Mouse (Mus musculus) brain, embryonic 14.5 days (tissue): Measurements from ENCODE around the gene Hoxb3. TPM values are rescaled to one million over a fixed set of nuclear protein-coding genes. Genes with fewer than 3 reads are reported as not detected.

Experiments
- DNase-seq: peaks from one replicate; pipeline ENCODE4 v3.0.0-alpha.2; 2011; ENCODE audit warnings: low read depth
- CTCF ChIP-seq: fragments of 200-500 bp; IDR thresholded peaks from 2 replicates; pipeline ENCODE4 v1.5.1; 2012; ENCODE audit warnings: inconsistent platforms, mild to moderate bottlenecking, moderate library complexity, borderline replicate concordance; ENCODE audit not compliant: insufficient read depth, insufficient read length; ENCODE audit errors: extremely low read depth
- POLR2A ChIP-seq: fragments of 200-500 bp; IDR thresholded peaks from 2 replicates; pipeline ENCODE4 v1.6.1; 2012; ENCODE audit warnings: mild to moderate bottlenecking, inconsistent platforms, borderline replicate concordance; ENCODE audit not compliant: poor library complexity, insufficient read depth, insufficient read length, severe bottlenecking; ENCODE audit errors: extremely low read depth
- polyA plus RNA-seq: library from polyadenylated mRNA; depleted of rRNA; stranded (reverse); fragments of >200 nt; gene quantifications from 2 replicates; pipeline ENCODE4 v1.2.3, GENCODE M21; 2012

Gene Hoxb3
- polyA plus RNA-seq, 1 experiment = 41.7 TPM

DNA sequence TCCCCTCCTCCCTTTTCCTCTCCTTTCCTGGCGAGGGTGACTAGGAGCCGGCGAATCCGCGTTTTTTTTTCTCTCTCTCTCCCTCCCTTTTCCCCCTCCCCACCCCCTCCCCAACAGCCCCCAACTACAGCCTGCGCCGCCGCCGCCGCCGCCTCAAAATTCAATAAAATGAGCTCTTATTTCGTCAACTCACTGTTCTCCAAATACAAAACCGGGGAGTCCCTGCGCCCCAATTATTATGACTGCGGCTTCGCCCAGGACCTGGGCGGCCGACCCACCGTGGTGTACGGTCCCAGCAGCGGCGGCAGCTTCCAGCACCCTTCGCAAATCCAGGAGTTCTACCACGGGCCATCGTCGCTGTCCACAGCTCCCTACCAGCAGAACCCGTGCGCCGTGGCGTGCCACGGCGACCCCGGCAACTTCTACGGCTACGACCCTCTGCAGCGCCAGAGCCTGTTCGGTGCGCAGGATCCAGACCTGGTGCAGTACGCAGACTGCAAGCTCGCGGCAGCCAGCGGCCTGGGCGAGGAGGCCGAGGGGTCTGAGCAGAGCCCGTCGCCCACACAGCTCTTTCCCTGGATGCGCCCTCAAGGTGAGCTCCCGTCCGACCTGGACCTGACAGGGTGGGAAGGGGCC, 40.2 kb upstream of the Hoxb3 start:
- DNase-seq = no peak
- no peak for TF ChIP-seq POLR2A
- TF ChIP-seq CTCF = no peak

DNA sequence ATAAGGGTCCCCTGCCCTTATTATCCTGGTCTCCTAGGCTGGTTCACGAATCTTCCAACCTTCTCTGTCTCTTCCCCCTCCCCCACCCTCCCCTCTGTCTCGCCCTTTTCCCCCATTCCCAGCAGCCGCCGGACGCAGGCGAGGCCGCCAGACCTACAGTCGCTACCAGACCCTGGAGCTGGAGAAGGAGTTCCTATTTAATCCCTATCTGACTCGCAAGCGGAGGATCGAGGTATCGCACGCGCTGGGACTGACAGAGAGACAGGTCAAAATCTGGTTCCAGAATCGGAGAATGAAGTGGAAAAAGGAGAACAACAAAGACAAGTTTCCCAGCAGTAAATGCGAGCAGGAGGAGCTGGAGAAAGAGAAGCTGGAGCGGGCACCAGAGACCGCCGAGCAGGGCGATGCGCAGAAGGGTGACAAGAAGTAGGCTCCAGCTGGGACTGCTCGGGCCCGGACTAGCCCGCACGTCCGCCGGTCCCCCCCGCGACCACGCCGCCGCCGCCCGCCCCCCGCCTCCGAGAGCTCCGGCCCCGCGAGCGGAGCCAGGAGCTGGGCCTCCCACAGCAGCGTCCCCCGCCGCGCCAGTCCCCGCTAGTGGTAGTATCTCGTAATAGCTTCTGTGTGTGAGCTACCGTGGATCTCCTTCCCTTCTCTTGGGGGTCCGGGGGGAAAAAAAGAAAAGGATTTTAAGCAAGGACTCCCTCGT, 38.9 kb upstream of the Hoxb3 start:
- peak; percentile 55 for DNase-seq
- peak; percentile 32; the same call in 1 of the 2 replicates for TF ChIP-seq CTCF
- no peak for TF ChIP-seq POLR2A

DNA sequence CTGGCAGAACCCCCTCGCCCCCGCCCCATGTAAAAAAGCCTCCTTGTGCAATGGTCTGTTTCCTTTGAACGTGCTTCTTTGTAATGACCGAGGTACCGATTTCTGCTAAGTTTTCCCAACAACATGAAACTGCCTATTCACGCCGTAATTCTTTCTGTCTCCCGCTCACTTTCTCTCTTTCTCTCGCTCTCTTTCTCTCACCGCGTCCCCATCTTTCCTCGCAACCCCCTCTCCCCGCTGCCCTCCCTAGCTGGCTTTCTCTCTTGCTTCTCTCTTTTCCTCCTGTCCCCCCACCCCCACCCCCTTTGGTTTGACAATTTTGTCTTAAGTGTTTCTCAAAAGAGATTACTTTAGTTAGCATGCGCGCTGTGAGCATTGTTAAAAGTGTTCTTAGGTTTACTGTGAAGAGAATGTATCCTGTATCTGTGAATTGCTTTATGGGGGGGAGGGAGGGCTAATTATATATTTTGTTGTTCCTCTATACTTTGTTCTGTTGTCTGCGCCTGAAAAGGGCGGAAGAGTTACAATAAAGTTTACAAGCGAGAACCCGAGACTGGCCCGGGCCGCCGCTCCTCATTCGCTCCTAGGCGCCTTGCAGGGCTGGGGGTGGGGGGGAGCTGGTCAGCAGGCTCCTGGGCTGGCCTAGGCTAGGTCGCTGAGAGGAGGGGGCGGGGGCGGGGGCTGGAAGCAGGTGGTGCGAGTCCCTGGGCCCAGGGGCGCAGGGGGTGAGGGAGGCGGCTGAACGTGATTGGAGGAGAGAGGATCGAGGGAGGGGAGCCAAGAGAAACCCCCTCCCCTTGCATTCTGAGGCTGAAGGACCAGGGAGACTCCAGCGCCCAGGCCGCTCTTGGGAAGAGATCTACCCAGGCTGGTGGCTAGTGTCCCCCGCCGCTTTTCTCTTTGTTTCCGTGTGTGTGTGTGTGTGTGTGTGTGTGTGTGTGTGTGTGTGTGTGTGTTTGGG, 38.1 kb upstream of the Hoxb3 start:
- DNase-seq = no peak
- no peak for TF ChIP-seq POLR2A

DNA sequence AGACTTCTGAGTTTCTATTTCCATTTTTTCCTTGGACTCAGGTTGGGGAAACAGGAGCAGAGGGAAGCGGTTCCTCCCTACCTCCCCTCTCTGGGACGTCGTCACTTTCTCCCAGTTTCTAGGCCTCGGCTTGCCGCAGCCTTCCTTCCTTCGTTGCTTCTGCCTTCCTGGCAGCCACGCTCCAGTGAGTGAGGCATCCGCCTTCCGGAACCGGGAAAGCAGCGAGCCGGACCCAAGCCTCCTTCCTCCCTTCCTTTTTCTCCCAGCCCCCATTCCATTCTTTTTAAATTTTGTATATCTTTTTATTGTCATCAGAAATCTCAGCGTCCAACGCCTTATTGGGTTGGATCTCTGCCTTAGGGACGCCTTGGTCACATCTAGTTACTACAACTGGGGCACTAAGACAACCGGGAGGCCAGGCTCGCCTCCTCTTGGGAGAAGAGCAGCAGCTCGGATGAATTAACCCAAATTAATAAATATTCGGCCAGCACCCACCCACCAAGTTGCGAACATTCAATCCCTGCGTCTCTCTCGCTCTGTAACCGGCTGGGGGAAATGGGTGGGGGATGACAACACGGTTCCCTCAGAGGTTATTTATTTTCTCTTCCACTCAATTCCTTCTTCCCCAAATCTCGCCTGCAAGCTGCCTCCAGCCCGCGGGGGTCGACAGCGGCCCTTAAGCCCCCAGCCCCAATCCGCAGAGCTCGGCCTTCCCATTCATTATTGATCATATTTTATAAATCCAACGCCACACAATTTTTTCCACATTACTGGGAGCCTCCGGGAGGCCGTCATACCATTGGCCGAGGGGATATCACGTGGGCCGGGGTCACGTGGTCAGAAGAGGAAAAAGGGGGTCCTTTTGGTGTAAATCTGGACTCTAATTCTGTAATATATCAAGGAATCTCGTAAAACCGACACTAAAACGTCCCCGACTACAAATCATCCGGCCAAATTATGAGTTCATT, 37.1 kb upstream of the Hoxb3 start, which contains the start of gene Hoxb7:
TSS of gene Hoxb7 (plus strand) at position 853 of the 968 bp plus-strand sequence.
- DNase-seq = no peak
- TF ChIP-seq POLR2A (no peak), CTCF (no peak)

DNA sequence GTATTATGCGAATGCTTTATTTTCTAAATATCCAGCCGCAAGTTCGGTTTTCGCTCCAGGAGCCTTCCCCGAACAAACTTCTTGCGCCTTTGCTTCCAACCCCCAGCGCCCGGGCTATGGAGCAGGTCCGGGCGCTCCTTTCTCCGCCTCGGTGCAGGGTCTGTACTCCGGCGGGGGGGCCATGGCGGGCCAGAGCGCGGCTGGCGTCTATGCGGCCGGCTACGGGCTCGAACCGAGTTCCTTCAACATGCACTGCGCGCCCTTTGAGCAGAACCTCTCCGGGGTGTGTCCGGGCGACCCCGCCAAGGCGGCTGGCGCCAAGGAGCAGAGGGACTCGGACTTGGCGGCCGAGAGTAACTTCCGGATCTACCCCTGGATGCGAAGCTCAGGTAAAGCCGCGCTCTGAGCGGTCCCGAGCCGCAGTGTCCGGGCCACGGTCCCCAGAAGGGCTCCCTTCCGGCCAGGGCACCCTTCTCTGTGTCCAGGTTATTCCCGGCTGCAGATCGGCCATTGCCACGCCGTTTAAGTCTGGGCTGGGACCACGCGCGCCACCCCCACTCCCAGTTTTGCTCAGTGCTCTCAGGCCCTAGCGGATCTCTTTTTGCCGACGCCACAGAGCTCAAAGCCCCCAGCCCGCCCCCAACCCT, 36.3 kb upstream of the Hoxb3 start:
- TF ChIP-seq CTCF = no peak
- no peak for TF ChIP-seq POLR2A
- no peak for DNase-seq

DNA sequence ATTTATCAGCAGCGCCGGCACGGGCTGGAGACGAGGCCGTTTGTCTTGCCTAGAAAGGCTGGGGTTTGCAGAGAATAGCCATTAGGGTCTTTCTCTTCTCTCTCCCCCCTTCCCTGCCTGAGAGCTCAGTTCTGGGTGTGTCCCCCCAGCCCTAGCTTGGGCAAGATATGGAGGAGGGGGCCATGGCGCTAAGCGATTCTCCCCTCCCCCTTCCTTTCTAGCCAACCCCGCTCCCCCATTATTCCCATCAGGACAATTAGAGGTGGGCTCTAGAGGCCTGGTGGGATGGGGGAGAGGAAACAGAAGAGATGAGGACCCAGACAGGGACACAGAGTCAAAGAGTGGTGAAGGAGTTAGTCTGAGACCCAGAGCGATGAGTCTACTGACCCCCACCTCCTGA, 35.7 kb upstream of the Hoxb3 start:
- TF ChIP-seq POLR2A (no peak), CTCF (no peak)
- DNase-seq = no peak

DNA sequence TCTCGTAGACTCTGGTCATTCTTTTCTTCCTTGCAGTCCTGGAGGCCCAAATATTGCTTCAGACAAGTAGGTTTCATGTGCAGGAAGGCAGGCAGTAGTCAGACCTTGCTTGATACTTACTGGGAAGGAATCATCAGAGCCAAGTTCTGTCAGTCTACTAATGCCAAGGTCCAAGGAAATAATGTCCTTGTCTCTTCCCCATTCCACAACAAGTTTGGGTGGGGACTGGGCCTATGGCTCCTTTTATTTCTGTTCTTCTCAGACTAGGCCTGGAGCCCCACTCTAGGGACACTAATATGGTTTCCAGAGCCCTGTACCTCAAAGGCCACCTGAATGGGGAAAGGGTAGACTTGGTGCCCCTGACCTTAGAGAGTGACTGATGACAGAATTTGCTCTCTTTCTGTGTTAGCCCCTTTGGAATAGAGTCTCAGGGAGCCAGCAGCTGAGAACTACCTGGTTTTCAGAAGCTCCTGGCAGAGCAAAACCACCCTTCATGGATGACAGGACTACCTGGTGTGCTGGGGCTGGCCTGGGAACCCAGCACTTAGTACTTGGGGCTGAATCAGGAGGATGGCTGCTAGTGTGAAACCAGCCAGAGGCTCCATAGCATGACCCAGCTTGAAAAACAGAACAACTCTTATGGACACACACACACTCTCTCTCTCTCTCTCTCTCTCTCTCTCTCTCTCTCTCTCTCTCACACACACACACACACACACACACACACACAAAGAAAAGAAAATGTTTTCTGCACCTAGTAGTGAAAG, 34.5 kb upstream of the Hoxb3 start:
- TF ChIP-seq CTCF (no peak), POLR2A (no peak)
- DNase-seq = no peak

DNA sequence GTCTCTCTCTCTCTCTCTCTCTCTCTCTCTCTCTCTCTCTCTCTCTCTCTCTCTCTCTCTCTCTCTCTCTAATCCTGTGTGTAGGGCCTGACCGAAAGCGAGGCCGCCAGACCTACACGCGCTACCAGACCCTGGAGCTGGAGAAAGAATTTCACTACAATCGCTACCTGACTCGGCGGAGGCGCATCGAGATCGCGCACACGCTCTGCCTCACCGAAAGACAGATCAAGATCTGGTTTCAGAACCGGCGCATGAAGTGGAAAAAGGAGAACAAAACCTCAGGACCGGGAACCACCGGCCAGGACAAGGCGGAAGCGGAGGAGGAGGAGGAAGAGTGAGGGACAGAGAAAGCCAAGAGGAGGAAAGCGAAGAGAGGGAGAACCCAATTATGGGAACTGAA, 33.8 kb upstream of the Hoxb3 start:
- no peak for DNase-seq
- TF ChIP-seq CTCF (no peak), POLR2A (no peak)

DNA sequence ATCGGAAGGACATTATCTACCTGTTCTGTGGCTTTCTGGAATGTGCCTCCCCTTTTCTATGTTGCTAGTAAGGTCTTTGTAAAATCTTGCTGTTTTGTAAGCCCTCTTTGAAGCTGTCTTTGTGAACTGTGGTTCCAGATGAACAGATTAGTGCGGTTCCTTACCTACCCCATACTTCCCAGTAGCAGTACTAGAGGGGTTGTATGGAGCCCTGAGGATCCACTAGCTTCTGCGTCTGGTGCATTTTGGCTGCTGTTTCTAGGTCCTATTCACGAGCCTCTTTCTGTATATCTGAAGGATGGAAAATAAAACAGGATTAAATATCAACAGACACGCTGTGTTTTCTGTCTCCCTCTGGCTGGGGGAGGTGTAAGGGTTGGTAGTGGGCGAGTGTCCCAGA, 33.3 kb upstream of the Hoxb3 start:
- TF ChIP-seq POLR2A (no peak), CTCF (no peak)
- no peak for DNase-seq
